Mouse (Mus musculus) G1E (cell line): ENCODE measurements at regions not wholly inside any gene's neighbourhood (a gene's known extent, or its start where the extent isn't known, plus 50 kb on each side); places are given as distances from the start of the nearest gene placed in this dataset.

ENCODE experiments used
- CTCF ChIP-seq: IDR thresholded peaks from 2 replicates; pipeline ENCODE4 v1.5.1; 2012; ENCODE audit warnings: low read depth, low read length, inconsistent platforms, mixed read lengths
- GATA1 ChIP-seq: IDR thresholded peaks from 2 replicates; pipeline ENCODE4 v1.6.1; 2012; ENCODE audit warnings: borderline replicate concordance, low read length, inconsistent platforms, mixed read lengths
- POLR2AphosphoS5 ChIP-seq: IDR thresholded peaks from 2 replicates; pipeline ENCODE4 v1.6.1; 2012; ENCODE audit warnings: low read depth, low read length, inconsistent platforms; ENCODE audit not compliant: insufficient replicate concordance

GRCm38 (mm10) chr2:45840389-45840788 is 723.2 kb upstream of the Zeb2 start:
- TF ChIP-seq CTCF (no peak), POLR2AphosphoS5 (no peak), GATA1 (no peak)
